Mouse (Mus musculus): Measurements from ENCODE around the gene Ms4a4d.

Ms4a4d gene

GRCm38 (mm10) chr19:11574965-11575364, 38.4 kb downstream of the Ms4a4d start:
- no peak for DNase-seq (ENCODE audit: low spot score)

GRCm38 (mm10) chr19:11589205-11589604, 52.6 kb downstream of the Ms4a4d start:
- DNase-seq (ENCODE audit: low spot score): no peak

DNA sequence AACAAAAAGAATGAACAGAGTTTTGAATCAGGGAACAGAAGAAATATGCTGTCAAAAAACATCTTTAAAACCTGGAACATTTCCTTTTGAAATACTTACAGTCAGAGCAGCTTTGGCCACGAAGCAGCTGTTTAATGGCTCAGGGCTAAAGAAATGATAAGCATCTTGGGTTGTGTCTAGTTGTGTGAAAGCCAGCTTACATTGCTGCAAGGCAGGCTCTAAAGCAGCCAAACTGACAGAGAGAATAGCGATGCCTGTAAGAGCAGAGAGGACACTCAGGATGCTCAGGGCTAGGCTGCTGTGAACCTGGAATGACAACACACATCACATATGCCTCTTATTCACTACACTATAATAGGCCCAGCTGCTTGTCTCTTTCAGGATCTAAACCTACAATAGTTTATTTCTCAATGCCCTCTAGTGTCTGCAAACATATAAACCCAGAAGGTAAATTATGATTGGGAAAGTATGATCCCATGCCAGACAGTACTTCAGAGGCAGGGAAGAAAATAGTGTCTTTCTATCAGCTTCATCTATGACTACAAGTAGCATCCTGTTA, 53.4 kb downstream of the Ms4a4d start:
- no peak for DNase-seq (ENCODE audit: low spot score)

DNA sequence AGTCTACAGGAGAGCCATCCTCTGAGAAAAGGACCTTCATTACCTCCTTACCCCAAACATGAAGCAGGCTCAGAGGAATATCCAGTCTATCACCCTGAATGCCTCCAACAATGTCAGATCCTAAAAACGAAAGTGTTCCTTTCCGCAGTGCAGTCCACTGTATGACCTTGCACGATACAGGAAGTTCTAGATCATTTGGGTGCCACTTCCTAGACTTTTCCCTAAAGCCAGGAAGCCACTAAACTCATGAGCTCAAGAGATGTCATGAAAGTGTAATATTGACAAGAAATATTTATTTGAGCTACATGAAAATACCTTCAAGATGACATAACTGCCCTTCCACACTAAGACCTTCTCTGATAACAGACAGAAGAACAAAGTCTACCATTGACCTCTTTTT, 64.7 kb downstream of the Ms4a4d start:
- DNase-seq (ENCODE audit: low spot score): no peak

DNA sequence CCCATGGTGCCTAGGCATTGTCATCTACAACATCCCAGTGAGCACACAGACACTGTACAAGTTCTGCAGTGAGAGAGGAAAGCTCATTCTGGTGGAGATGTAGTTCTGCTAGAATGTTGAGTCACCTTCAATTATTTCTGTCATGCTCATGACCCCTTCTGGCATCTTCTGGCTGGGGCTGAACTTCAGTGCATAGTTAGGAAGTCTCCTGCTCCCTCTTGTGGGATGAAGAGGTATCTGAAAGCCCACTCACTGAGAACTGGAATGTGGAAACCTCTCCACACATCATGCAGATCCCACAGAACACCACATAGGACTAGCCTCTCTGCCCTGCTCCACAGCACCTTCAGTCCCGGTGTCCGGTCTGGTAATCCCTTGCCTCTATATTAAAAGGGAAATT, 65.4 kb downstream of the Ms4a4d start:
- DNase-seq (ENCODE audit: low spot score): no peak

DNA sequence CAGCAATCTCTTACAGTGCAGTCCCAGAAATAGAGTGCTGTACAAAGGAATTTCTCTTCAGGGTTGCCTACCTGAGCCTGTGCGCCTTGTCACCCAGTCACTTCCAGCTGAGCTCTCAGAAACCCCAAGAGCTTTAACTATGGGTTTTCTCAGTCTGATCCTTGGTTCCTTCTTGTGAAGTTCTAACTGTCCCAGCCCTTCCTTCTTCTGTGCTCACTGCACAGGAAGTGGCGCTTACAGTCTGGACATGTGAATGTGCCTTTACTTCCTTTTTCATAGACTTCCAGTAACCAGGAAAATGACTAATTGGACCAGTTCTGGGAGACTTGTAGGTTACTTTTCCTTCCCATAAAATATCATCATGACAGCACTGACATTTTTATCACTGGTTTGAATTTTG, 68.0 kb downstream of the Ms4a4d start, which contains the start of gene Ms4a6d:
Gene Ms4a6d, minus strand, starts transcription at position 247 of the 400 bp plus-strand sequence.
- DNase-seq (ENCODE audit: low spot score): no peak

All from testis, postnatal 10 days (tissue).